Mouse (Mus musculus) ES-Bruce4 (cell line): ENCODE measurements around the gene Pold3.

ENCODE experiments used
- CTCF ChIP-seq: IDR thresholded peaks from one replicate; pipeline ENCODE4 v1.8.1; 2011; ENCODE audit warnings: low read depth, low read length
- EP300 ChIP-seq: IDR thresholded peaks from 2 replicates; pipeline ENCODE4 v1.6.1; 2011; ENCODE audit warnings: low read depth, low read length; ENCODE audit not compliant: insufficient read depth
- POLR2A ChIP-seq: IDR thresholded peaks from one replicate; pipeline ENCODE4 v1.8.1; 2011; ENCODE audit warnings: low read length; ENCODE audit not compliant: insufficient read depth

DNA sequence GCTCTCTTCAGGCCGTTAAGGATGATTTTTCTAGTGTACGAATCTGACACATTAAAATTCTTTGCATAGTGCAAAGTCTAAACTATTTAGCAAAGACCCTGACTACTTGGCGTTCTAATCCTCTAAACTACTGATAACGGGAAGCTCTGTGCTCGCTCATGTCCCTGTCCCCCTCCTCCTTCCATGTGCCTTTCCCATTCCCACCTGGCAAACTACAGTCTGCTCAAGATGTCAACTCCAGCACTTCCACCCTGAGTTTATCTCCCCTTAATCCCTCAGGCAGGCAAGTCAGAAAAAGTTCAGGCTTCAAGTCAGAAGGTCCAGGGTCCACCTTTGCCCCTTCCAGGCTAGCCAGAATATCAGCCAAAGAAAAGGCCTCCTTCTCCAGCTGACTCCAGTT lies 45.1 kb downstream of the Pold3 start:
- no peak for TF ChIP-seq POLR2A
- TF ChIP-seq CTCF = no peak
- no peak for TF ChIP-seq EP300
